ENCODE assay signal across 17 mouse cellular contexts in genomic region chr9:114770224-114770623, GRCm38 (mm10). TPM values are rescaled to one million over a fixed set of nuclear protein-coding genes. Genes with fewer than 3 reads are reported as not detected.
DNase-seq lines count a peak whose midpoint lies in the region; ATAC-seq and TF ChIP-seq lines count a peak whose summit lies in the region.
"Had no signal": no experiment of that assay in that cellular context is flagged by ENCODE, and none has a peak within 500 bp of the region (broad histone marks: within the 10 kb centered on the region; RNA-seq: fewer than 3 reads in every experiment).

No protein-coding gene starts in this region.

- DNase-seq in lung, postnatal 0 days (ENCODE audit: low spot score) = peak; percentile 39
- no peak for DNase-seq in lung, adult 2 months
- DNase-seq in thymus, postnatal 4 days = peak; percentile 50
- DNase-seq in cerebellum, postnatal 36 days = no peak
- DNase-seq in kidney, adult 11 months = no peak
- DNase-seq in adrenal gland, postnatal 4 days (ENCODE audit: low spot score in 2 of 2) = no peak
- DNase-seq: cerebellum, postnatal 10 days; gastrocnemius, postnatal 10 days; kidney, postnatal 14 days; liver, embryonic 13.5 days had no signal

- peaks cover 3% of the 10 kb centered on the region; the same call in 1 of the 2 replicates for H3K4me1 ChIP-seq in lung, postnatal 0 days (ENCODE audit: insufficient read depth, low read depth, low read length)
- H3K4me1 ChIP-seq in lung, adult 2 months (ENCODE audit: control insufficient read depth, insufficient read depth, low read length) = 0 out of 2 replicates have a peak, but pooled peaks cover under 1% of the 10 kb centered on the region
- H3K4me1 ChIP-seq in bone marrow, adult 2 months (ENCODE audit: control insufficient read depth, insufficient read depth, low read length) = peaks cover 12% of the 10 kb centered on the region

- H3K4me2 ChIP-seq in lung, postnatal 0 days (replicated peaks; ENCODE audit: low read depth, low read length) = no peak overlapping the region
- H3K4me2 ChIP-seq: embryonic facial prominence, embryonic 13.5 days; hindbrain, embryonic 15.5 days; liver, embryonic 13.5 days; midbrain, embryonic 15.5 days had no signal

- 0 out of 2 replicates have a peak, but pooled peaks have one; percentile 27 for ATAC-seq in lung, postnatal 0 days
- ATAC-seq in megakaryocyte, adult 5-6 weeks (ENCODE audit: poor library complexity, severe bottlenecking) = peak; percentile 89
- ATAC-seq: forebrain, embryonic 14.5 days; midbrain, embryonic 15.5 days had no signal

- 84% methylated on average over 4 of the region's 4 CpGs for WGBS in lung, postnatal 0 days
- WGBS in lung, adult 2 months = 67% methylated on average over 4 of the region's 4 CpGs
- 18% methylated on average over 4 of the region's 4 CpGs for WGBS in bone marrow, adult 2 months

- no peaks in the 10 kb centered on the region for H3K27me3 ChIP-seq in lung, postnatal 0 days (replicated peaks; ENCODE audit: insufficient read depth, low read length)
- H3K27me3 ChIP-seq: embryonic facial prominence, embryonic 13.5 days; hindbrain, embryonic 15.5 days; liver, embryonic 13.5 days; midbrain, embryonic 15.5 days had no signal

- H3K36me3 ChIP-seq in lung, postnatal 0 days (ENCODE audit: insufficient read depth, low read length) = no peaks in the 10 kb centered on the region
- H3K36me3 ChIP-seq: hindbrain, embryonic 15.5 days; midbrain, embryonic 15.5 days had no signal

- no peak overlapping the region for H3K9ac ChIP-seq in lung, postnatal 0 days (replicated peaks; ENCODE audit: low read depth)
- H3K9ac ChIP-seq: embryonic facial prominence, embryonic 13.5 days; hindbrain, embryonic 15.5 days; liver, embryonic 13.5 days; midbrain, embryonic 15.5 days had no signal

- TF ChIP-seq POLR2A in lung, adult 2 months (IDR thresholded peaks at IDR 0.05; ENCODE audit: borderline replicate concordance, extremely low read depth, low read depth, low read length) = no peak
- no peak for TF ChIP-seq POLR2A in bone marrow, adult 2 months (IDR thresholded peaks at IDR 0.05; ENCODE audit: borderline replicate concordance, control insufficient read depth, low read depth, low read length)

- no peak for TF ChIP-seq CTCF in lung, postnatal 0 days (IDR thresholded peaks at IDR 0.05)
- TF ChIP-seq CTCF in lung, adult 2 months (IDR thresholded peaks at IDR 0.05; ENCODE audit: insufficient read depth, low read length) = no peak
- TF ChIP-seq CTCF in bone marrow, adult 2 months (IDR thresholded peaks at IDR 0.05; ENCODE audit: control insufficient read depth, insufficient read depth, low read length) = no peak

- H3K27ac ChIP-seq in lung, postnatal 0 days (ENCODE audit: low read length) = no peak overlapping the region
- peak overlapping the region; percentile 12; the same call in 1 of the 2 replicates for H3K27ac ChIP-seq in bone marrow, adult 2 months (ENCODE audit: control insufficient read depth, insufficient read depth, low read depth, low read length, poor library complexity)
- H3K27ac ChIP-seq: embryonic facial prominence, embryonic 13.5 days; hindbrain, embryonic 15.5 days; left cerebral cortex, adult 2 months; liver, embryonic 13.5 days; midbrain, embryonic 15.5 days had no signal

- H3K9me3 ChIP-seq in lung, postnatal 0 days (ENCODE audit: low read length) = no peaks in the 10 kb centered on the region
- H3K9me3 ChIP-seq: hindbrain, embryonic 15.5 days; liver, embryonic 13.5 days; midbrain, embryonic 15.5 days had no signal

- no peak overlapping the region for H3K4me3 ChIP-seq in lung, postnatal 0 days (ENCODE audit: low read depth, low read length)
- H3K4me3 ChIP-seq in lung, adult 2 months (replicated peaks; ENCODE audit: extremely low read depth, low read depth, low read length) = no peak overlapping the region
- no peak overlapping the region for H3K4me3 ChIP-seq in bone marrow, adult 2 months (replicated peaks; ENCODE audit: control insufficient read depth, low read depth, low read length)
- H3K4me3 ChIP-seq: embryonic facial prominence, embryonic 13.5 days; hindbrain, embryonic 15.5 days; left cerebral cortex, adult 2 months; liver, embryonic 13.5 days; midbrain, embryonic 15.5 days had no signal

- no peak for TF ChIP-seq EP300 in lung, postnatal 0 days (IDR thresholded peaks at IDR 0.05)

RNA-seq across cellular contexts. Expression of gene Cmtm7, which starts 11.4 kb away (rescaled TPM):
- 65.0 and 74.8 TPM in 2 replicates for polyA plus RNA-seq in lung, postnatal 0 days (2015; fragmentation: Nextera tagmentation; extraction: Ambion mirVana)
- polyA plus RNA-seq in lung, adult 2 months (2012; rRNA removed) = 86.0 and 88.9 TPM in 2 replicates
- polyA plus RNA-seq in bone marrow, adult 2 months (2011; ENCODE audit: insufficient read depth, insufficient read length, low replicate concordance, missing spikeins) = 106 and 300 TPM in 2 replicates
- total RNA-seq in megakaryocyte, adult 5-6 weeks (2015) = 189 and 201 TPM in 2 replicates
- 259 and 283 TPM in 2 replicates for total RNA-seq in megakaryocyte, adult 5-6 weeks (2017)
- total RNA-seq in adrenal gland, postnatal 4 days (2021) = 10 to 100 TPM; 59.6 to 62.7 TPM

RNA-seq across cellular contexts. Expression of gene Cmtm6, which starts 39.3 kb away (rescaled TPM):
- 85.5 and 88.8 TPM in 2 replicates for polyA plus RNA-seq in lung, postnatal 0 days (2015; fragmentation: Nextera tagmentation; extraction: Ambion mirVana)
- 50.9 and 79.8 TPM in 2 replicates for polyA plus RNA-seq in lung, adult 2 months (2012; rRNA removed)
- polyA plus RNA-seq in bone marrow, adult 2 months (2011; ENCODE audit: insufficient read depth, insufficient read length, low replicate concordance, missing spikeins) = 12.4 and 21.3 TPM in 2 replicates
- total RNA-seq in megakaryocyte, adult 5-6 weeks (2015) = 79.5 and 98.1 TPM in 2 replicates
- 120 and 124 TPM in 2 replicates for total RNA-seq in megakaryocyte, adult 5-6 weeks (2017)
- total RNA-seq in adrenal gland, postnatal 4 days (2021) = 10 to 100 TPM; 75.0 to 75.9 TPM

Comparison
In these comparisons a context has a peak if more than half of its experiments do, and no peak if none do; other contexts are left out.
1. DNase-seq: peak in lung, postnatal 0 days (single experiment) and thymus, postnatal 4 days (single experiment); none in lung, adult 2 months (single experiment), cerebellum, postnatal 36 days (0 of 2), kidney, adult 11 months (single experiment) and adrenal gland, postnatal 4 days (0 of 2).